Mouse (Mus musculus) kidney, postnatal 4 days (tissue): ENCODE measurements around the gene Rnls.
A peak's percentile ranks its signal among the peaks of the same experiment; 100 is the strongest.

ENCODE experiments used
- DNase-seq, 2 experiments: peaks; one replicate each; pipeline ENCODE4 v3.0.0; 2021; ENCODE audit warnings: mixed read lengths in 2 of 2

Rnls gene

DNA sequence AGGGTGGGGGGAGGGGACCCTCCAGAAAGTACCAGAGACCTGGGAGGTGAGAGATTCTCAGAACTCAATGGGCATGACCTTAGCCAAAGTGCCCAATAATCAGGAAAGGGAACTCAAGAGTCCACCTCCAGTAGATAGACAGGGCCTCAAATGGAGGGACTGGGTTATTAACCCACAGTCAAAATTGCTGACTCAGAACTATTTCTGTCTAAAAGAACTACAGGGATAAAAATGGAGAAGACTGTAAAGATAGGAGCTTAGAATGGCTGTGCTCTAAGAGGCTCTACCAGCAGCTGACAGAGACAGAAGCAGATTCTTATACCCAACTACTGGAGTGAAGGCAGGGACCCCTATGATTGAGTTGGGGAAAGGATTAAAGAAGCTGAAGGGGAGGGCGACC is 132.9 kb downstream of the Rnls start:
- DNase-seq, result no peak

DNA sequence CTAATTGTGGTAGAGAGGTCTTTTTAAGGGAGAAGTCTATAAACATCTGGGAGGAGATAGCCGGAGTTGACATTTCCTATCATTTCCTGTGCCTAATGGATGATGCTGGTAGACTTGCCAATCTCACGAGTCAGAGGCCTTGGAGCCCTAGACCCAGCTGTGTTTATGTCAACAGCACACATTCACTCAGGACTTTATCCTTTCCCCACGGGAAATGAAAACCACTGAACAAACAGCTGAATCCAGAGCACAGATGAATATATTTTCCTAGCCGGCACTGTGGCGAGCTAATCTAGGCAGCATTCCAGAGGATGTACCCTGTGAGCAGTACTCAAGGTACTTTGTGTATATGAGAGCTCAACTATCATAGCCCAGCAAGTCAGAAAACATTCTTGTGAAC is 138.2 kb downstream of the Rnls start:
- DNase-seq, result no peak

GRCm38 (mm10) chr19:33252226-33252625 is 139.9 kb downstream of the Rnls start:
- no peak for DNase-seq

- no peak for DNase-seq
These were observed 147.9 kb downstream of the Rnls start for GRCm38 (mm10) chr19:33244196-33244595.

DNA sequence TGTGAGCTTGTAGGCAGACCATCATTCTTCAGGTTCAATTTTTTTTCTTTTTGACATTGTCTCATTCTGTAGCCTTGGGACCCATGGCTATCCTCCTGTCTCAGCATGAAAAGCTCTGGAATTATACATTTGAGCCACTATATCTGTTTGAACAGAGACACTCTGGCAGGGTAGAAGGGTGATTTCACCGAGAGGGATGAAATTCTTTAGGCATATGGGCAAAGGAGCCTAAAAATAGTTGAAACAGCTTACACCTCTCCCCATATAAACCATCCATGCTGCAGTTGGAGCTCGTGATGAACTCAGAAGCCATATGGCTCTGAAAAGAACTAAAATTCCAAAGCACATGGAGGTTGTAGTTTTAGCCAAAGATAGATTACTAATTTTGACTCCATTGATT is 151.7 kb downstream of the Rnls start:
- DNase-seq, result no peak

DNA sequence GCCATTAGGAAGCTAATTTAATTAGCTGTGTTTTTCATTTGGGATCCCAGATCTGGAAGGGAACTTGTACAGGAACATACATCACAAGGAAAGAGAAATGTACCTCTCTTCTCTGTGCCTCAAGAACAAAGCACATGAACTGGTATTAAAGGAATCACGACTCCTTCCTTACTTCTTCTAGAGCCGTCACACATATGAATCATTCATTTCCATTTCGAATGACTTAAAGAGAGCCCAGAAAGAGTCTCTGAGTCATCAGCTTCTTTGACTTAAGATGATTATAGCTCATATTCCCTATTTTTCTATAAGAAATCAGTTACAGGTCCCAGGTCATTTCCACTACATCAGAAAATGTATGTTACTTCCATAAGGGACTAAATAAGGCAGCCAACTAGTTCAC is 159.2 kb downstream of the Rnls start:
- DNase-seq, result no peak

DNA sequence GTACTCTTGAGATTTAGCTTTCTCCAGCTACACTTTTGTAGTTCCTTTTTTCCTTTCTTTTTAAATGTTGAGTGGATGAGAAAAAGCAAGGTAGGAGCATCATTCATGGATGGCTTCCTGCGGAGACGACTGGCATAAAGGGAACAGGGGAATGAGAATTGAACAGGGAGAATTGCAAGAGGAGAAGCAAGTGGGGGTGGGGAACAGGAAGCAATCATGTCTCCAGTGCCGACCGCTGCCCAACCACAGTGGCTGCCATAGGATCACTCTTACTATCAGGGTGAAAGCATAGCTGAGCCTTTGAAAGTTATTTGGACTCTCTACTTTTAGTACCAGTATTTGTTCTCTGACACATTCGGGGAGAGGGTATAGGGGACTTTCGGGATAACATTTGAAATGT is 160.8 kb downstream of the Rnls start:
- no peak for DNase-seq

DNA sequence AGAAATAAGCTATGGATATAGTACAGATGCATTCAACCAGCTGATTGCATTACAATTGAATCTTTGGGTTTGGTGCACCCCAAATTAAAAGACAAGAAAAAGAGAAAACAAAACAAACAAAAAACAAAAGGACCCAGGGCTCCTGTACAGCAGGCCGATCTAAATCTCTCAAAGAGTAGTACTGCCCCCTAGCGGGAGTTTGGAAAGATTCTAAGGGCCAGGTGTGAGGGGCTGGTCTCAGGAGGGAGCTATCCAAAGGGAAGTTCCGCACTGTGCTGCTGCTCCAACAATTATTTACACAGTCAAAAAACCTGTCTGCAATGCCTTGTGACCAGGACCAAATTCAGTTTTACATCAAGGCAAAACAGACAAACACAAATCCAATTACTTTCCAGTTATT is 165.1 kb downstream of the Rnls start:
- peak; percentile 69 to 78 for DNase-seq

GRCm38 (mm10) chr19:33225858-33226705 is 166.0 kb downstream of the Rnls start:
- no peak for DNase-seq

DNA sequence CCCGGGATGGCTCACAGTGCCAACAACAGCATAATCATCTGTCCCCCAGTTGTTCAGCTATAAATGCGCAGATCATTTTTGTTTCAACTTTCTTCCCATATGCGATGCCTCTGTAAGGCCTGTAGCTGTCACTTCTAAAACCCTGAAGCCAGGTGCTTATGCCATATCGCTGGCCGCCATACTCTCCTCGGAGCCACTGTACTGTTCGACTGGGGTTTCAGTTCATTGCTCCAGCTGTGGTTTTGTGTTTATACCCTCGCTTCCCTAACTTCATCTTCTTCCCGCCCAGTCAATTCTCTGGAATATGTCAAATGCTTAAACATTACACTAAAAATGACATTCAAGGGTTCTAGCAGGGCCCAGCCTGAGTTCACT is 167.1 kb downstream of the Rnls start:
- DNase-seq, result no peak

GRCm38 (mm10) chr19:33224181-33225001 is 167.7 kb downstream of the Rnls start:
- peak; percentile 37 to 69 for DNase-seq

DNA sequence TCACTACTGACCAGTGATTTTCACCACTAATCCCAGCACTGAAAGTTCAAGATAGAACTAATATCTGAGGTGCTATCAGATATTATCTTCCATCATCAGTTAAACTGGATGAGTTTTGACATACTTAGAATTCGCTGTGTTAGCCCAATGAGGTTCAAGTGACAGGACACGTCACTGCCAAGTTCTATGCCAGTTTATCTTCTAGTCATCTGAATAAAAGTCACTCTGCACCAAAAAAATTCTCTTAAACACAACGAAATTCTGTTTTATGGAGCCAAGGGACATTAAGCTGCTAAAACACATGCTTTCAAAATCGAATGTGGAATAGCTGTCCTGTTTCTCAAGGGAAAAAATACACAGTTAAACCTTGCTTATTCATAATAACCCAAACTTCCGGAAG is 168.3 kb downstream of the Rnls start:
- DNase-seq, result no peak

GRCm38 (mm10) chr19:33223276-33223675 is 168.8 kb downstream of the Rnls start:
- peak; percentile 76 to 85 for DNase-seq

DNA sequence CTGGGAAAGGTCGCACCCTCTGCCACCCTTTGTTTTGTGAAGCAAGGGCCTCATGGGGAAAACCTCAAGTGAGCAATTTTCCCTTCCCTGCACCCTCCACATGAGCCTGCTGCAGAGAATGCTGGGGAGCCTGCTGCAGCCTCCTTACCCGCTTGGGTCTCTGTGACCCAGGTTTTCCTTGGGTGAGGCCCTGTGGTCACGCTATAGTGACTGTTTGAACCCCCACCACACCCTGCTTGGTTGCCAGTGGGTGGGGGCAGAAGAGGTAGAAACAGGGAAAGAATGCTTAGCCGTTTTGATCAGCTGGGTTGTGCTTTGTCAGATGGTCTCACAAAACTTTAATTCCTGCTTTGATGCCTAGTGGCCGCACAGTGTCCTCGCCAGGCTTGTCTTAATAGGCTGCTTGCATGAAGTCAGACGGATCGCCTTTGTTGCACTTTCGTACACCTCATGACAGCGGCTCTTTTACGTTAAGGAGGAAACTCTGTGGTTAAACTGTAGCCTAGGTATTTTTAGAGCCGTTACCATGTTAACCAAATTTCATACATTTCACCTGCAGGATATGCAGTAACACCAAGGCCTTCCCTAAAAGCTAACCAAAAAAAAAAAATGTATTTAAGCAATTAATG is 169.4 kb downstream of the Rnls start:
- peak; percentile 12 to 41 for DNase-seq

GRCm38 (mm10) chr19:33217791-33218300 is 174.2 kb downstream of the Rnls start:
- DNase-seq, result peak; percentile 16 to 31

DNA sequence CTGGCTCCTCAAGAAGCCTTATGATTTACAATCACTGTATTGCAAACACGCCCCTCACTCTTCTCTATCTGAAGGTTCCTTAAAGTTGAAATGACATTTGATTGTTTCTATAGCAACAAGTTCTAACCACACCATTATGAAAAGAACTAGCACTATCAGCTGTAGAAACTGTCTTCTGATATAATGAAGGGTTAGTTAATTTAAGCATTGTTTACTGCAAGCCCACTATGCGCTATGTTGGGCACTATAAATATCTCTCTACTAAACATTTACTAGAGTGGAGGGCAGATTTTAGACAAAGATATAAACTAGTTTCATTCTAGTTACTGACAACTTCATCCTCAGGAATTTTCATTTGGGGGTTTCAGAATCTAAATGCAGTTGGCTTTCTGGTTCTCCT is 182.4 kb downstream of the Rnls start:
- no peak for DNase-seq

- no peak for DNase-seq
These were observed 184.1 kb downstream of the Rnls start for GRCm38 (mm10) chr19:33207991-33208390.

DNA sequence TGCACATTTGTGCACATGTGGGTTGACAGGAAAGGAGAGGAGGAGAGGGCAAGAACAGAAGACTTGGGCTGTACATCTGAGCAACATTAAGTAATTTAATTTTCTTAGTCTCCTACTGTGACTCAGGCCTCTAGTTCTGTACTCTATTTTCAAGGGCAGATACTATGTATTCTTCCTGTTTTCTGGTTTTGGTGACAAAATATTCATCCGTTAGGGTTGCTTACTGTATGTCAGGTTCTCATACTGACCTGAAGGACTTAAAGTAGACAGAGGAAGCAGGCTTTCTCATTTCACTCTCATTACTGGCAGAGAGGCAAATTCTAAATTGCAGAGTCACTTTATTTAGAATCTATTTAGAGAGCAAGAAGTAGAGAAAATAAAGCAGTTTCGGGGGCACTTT is 186.7 kb downstream of the Rnls start:
- no peak for DNase-seq

- no peak for DNase-seq
These were observed 189.7 kb downstream of the Rnls start for GRCm38 (mm10) chr19:33202422-33202821.

GRCm38 (mm10) chr19:33201181-33201580 is 190.9 kb downstream of the Rnls start:
- DNase-seq, result no peak

- no peak for DNase-seq
These were observed 200.0 kb downstream of the Rnls start for GRCm38 (mm10) chr19:33192064-33192463.

GRCm38 (mm10) chr19:33188766-33189165 is 203.3 kb downstream of the Rnls start:
- no peak for DNase-seq

DNA sequence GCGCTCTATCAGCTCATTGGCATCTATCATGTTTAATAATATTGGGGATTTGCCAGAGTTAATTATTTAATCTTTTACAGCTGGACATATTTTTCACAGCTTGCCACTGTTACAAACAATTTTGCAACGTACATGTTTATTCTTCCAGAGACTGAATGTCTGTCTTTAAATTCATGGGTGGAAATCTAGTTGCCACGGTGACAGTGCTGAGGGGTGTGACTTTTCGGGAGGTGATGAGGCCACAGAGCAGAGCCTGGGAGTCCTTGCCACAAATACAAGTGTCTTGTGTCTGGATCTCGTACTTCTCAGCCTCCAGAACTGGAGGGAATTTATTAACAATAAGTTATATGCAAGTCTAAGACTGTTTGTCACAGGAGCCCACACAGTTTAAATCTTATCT is 212.5 kb downstream of the Rnls start:
- DNase-seq, result no peak
